Mouse (Mus musculus) monocyte, adult 2 months (primary cell): ENCODE data around the gene Dbh.

Source experiments
- DNase-seq, 2 experiments: peaks; one replicate each; pipeline ENCODE4 v3.0.0; 2022; ENCODE audit warnings: low spot score in 2 of 2, low read depth in 1 of 2

Dbh gene

DNA sequence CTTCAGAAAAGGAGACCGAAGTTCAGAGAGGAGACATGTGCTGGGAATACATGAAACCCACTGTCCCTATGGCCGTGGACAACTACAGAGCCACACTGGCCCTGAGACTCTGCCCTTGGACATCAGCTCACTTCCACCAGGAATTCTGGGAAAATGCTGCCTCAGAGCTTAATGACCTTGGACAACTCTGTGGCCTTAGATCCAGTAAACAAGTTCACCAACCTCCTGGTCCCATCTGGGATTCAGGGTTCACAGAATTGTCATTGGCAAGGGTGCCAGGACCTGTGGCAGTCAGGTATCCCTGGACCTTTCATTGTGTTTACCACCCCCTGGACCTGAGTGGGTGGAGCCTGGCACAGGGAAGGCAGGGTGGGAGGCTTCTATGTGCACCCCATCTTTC, 50.5 kb downstream of the Dbh start:
- no peak for DNase-seq

DNA sequence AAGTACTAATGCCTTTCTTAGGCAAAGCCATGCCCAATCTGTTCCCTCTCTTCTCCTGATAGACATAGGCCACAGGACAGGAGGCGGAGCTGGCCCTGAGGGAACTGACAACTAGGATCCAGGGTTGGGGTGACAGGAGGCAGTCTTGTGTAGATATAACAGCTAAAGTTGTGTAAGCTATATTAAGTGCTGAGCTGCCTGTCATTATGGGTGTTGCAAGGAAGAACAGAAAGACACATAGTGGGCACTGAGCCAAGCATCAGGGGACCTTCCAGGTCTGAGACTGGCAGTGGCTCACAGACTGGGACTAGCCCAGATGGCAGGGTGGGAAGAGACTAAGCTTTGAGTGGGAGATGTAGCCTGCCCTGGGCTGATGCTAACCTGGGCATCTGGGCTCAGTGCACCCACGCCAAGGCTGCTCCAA, 53.1 kb downstream of the Dbh start:
- DNase-seq = no peak

DNA sequence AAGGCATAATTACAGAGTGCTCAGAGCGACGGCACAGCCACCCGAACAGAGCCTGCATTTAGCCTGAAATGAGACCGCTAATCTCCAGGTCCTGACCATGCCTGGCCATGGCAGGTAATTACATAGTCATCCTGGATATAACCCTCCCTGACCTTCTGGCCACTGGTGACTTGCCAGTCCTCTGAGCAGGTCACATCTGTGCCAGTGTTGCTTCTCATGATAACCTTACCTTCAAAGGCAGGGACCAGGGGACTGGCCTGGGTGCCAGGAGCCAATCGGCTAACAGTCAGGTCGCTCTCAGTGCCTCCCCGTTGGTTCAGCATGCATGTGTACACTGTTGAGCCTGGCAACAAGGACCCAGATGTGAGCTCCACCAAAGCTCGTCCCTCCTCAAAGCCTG, 53.5 kb downstream of the Dbh start:
- no peak for DNase-seq

DNA sequence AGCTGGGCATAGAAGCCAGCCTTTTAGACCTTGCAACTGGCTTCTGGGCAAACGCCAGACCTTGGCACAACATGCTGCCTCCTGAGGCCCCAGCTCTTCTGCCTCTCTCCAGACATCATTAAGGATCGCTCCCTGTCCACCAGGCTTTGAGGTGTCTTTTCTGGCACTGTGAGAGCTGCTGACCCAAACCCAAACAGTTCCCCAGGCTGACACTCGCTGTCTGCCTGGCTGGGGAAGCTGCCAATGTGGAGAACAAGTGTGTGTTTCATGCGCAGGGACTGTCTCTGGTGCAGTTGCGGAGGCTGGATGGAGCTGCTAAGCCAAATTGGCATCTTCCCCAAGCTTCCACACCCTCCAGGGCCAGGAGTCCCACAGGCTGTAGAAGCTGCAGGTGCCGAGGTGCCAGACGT, 58.0 kb downstream of the Dbh start:
- no peak for DNase-seq

DNA sequence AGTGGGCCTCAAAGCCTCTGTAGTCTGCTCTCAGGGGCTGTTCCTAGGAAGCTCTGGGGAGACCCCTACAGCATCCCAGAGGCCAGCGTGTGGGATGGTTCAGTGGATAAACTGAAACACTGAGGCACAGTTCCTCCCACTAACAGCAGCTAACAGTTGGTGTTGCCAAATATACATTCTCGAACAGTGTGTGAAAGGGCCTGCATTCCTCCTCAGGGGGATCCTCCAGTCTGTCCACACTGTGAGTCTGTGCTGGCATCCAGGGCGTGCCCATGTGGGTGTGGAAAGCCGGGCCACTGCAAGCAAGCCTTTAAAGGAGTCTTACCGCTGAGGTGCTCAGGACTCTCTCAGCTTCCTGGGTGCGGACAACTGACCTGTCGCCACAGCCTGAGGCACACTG, 61.5 kb downstream of the Dbh start:
- DNase-seq = no peak

DNA sequence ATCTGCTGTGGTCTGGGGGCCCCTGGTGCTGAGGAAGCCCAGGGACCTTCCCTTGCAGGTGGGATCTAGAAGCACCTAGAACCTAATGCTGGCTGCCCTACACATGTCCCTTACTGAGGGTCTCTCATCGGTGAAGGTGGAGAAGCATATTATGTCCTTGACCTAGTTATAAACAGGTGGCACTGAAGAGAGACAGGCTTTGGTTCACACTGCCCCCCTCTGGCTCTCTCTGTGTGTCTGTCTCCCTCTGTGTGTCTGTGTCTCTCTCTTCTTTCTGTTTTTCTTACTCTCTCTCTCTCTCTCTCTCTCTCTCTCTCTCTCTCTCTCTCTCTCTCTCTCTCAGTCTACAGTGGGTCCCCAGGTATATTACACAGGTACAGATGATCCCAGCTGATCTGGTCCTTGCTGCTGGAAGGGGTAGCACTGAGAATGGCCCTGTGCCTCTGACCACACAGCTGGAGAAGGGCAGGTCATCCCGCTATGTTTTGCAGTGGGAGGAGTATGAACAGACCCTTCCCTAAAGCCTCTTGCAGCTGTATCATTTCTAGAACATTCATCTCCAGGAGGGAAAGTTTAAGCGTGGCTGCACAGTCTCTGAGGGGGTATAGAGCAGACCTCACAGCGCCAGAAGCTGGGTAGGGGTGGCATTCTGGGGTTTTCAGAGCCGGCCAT, 63.9 kb downstream of the Dbh start:
- DNase-seq = no peak

DNA sequence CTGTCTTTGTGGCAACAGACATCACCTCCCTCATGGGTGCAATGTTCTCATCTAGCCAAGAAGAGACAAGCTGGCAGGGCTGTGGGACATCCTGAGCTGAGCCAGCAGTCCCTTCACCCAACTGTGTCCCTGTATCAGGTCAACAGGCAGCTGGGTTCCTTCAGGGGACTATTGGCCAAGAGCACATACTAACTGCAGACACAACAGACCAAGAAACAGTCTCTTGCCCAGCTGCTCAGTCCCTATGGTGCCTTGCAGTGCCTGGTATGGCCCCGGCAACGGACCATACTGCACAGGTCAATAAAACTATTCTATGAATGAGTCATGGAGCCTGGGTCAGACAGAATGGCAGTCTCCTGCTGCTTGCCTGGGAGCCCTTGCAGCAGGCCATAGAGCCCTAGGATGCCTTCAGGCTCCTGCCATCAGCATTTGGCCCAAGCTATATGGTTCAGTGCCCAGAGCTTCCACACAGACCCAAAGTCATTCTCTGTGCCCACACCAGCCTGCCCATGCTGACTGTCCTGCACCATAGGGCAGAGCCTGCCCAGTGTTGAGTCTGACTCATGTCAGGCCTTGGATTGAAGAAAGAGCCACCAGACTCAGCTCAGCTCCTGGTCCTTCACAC, 64.6 kb downstream of the Dbh start:
- DNase-seq = no peak

DNA sequence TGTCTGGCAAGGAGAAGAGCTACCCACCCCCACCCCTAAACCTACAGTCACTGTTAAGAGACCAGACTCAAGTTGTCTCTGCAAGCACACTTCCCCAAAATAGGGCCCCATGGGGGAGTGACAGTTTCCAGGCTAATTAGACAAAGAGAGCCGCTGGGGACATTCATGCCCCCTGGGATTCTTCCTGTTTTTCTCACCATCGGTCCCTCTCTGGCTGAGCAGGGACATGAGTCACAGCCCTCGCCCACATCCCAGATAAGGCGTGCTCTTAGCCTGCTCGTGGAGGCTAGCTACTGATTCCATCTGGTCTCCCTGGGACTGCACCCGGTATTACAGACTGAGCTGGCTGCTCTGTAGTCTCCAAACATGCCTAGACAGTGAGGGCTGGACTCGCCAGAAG, 67.3 kb downstream of the Dbh start:
- DNase-seq = peak; percentile 19 to 42
